Mouse (Mus musculus): ENCODE measurements at regions not wholly inside any gene's neighbourhood (a gene's known extent, or its start where the extent isn't known, plus 50 kb on each side); places are given as distances from the start of the nearest gene placed in this dataset.

GRCm38 (mm10) chr7:36892776-36893500, 195.0 kb downstream of the Tshz3 start:
- TF ChIP-seq CTCF (IDR thresholded peaks at IDR 0.05; ENCODE audit: borderline replicate concordance, insufficient read depth, low read depth, low read length): no peak
- no peak for TF ChIP-seq POLR2A (IDR thresholded peaks at IDR 0.05; ENCODE audit: borderline replicate concordance, insufficient read depth, low read length)

Data from cerebellum, adult 2 months (tissue).